Mouse (Mus musculus) liver, embryonic 14.5 days (tissue): Measurements from ENCODE around the gene Padi4.

ENCODE experiments used
- CTCF ChIP-seq: IDR thresholded peaks from 2 replicates; pipeline ENCODE4 v1.5.1; 2016; ENCODE audit warnings: antibody characterized with exemption, low read depth, control low read depth
- EP300 ChIP-seq: IDR thresholded peaks from 2 replicates; pipeline ENCODE4 v1.6.1; 2016; ENCODE audit warnings: antibody characterized with exemption, low read depth

DNA sequence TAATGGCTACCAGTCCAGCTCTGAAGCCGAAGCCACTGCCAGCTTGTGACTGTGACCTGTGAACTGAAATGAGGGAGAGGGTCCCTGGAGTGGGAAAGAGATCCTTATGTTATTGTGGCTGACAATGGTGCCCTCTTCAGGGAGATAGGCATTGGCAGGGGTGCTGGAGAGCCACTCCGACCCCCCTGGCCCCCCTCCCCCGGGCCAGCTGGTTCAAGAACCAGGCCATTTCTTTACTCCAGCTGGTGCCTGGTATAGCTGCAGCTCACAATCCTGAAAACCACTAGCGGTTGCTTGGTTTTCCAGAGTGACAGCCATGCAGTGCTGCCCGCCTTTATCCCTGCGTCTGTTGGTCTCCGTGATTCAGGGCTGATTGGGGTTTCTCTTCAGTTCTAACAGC, 64.9 kb downstream of the Padi4 start:
- TF ChIP-seq CTCF = no peak
- TF ChIP-seq EP300 = no peak
